Mouse (Mus musculus) layer of hippocampus, adult 18-20 months (tissue): ENCODE measurements at regions not wholly inside any gene's neighbourhood (a gene's known extent, or its start where the extent isn't known, plus 50 kb on each side); places are given as distances from the start of the nearest gene placed in this dataset.
"Not testable (repeated sequence)": the region's sequence is repeated elsewhere in the genome, so short reads cannot be mapped to it uniquely, and the experiment has no call there.

ENCODE experiments used
- DNase-seq, 2 experiments: peaks; one replicate each; pipeline ENCODE4 v3.0.0; 2022; ENCODE audit warnings: low spot score in 2 of 2

- DNase-seq: peak in 1 of 2 experiments; percentile 7
These were observed 708.9 kb upstream of the Cypt1 start for GRCm38 (mm10) chrX:15813771-15814170.

- not testable (repeated sequence) for DNase-seq
These were observed 676.4 kb upstream of the Cypt1 start for GRCm38 (mm10) chrX:15846119-15846877.
